Mouse (Mus musculus): ENCODE results near the gene Adora2a. TPM values are rescaled to one million over a fixed set of nuclear protein-coding genes. Genes with fewer than 3 reads are reported as not detected.
"Not testable (repeated sequence)": the region's sequence is repeated elsewhere in the genome, so short reads cannot be mapped to it uniquely, and the experiment has no call there.

The Adora2a gene
- polyA plus RNA-seq, 1 experiment from 2014 or later: 3.8 TPM

GRCm38 (mm10) chr10:75373655-75374351 is 57.1 kb downstream of the Adora2a start:
- not testable (repeated sequence) for ATAC-seq
- WGBS: 76% methylated on average over 12 of the region's 19 CpGs

GRCm38 (mm10) chr10:75378688-75379087 is 62.0 kb downstream of the Adora2a start:
- H3K27ac ChIP-seq (ENCODE audit: low read length): no peak overlapping the region
- H3K27me3 ChIP-seq (ENCODE audit: control insufficient read depth, insufficient read depth, low read depth, low read length): no peaks in the 10 kb centered on the region
- H3K4me2 ChIP-seq (ENCODE audit: low read length): no peak overlapping the region
- H3K9me3 ChIP-seq (replicated peaks; ENCODE audit: control insufficient read depth, low read length, poor library complexity, severe bottlenecking): no peaks in the 10 kb centered on the region
- no peaks in the 10 kb centered on the region for H3K4me1 ChIP-seq (ENCODE audit: control insufficient read depth, insufficient read depth, low read length)
- no peak overlapping the region for H3K9ac ChIP-seq (ENCODE audit: low read depth, low read length)
- H3K4me3 ChIP-seq (ENCODE audit: low read depth, low read length): no peak overlapping the region
- 87% methylated on average over 10 of the region's 10 CpGs for WGBS
- ATAC-seq: no peak
- no peaks in the 10 kb centered on the region for H3K36me3 ChIP-seq (ENCODE audit: control insufficient read depth, insufficient read depth, low read length)

More at GRCm38 (mm10) chr10:75373655-75374351, 57.1 kb downstream of the Adora2a start:
- not testable (repeated sequence) for H3K4me3 ChIP-seq (ENCODE audit: low read depth, low read length); H3K27me3 ChIP-seq (ENCODE audit: control insufficient read depth, insufficient read depth, low read depth, low read length); H3K9me3 ChIP-seq (replicated peaks; ENCODE audit: control insufficient read depth, low read length, poor library complexity, severe bottlenecking); H3K4me2 ChIP-seq (ENCODE audit: low read length); H3K36me3 ChIP-seq (ENCODE audit: control insufficient read depth, insufficient read depth, low read length); H3K4me1 ChIP-seq (ENCODE audit: control insufficient read depth, insufficient read depth, low read length); H3K27ac ChIP-seq (ENCODE audit: low read length); H3K9ac ChIP-seq (ENCODE audit: low read depth, low read length)

Other genes with a start within 250 kb of the Adora2a start
- gene Specc1l, start 104.8 kb upstream of the Adora2a start, polyA plus RNA-seq (2015; fragmentation: Nextera tagmentation; extraction: Ambion mirVana): 30.9 and 33.5 TPM in 2 replicates
- 0.41 and 0.42 TPM in 2 replicates for gene Upb1, start 84.2 kb downstream of the Adora2a start, polyA plus RNA-seq (2015; fragmentation: Nextera tagmentation; extraction: Ambion mirVana)
- gene Snrpd3, start 200.7 kb downstream of the Adora2a start, polyA plus RNA-seq (2015; fragmentation: Nextera tagmentation; extraction: Ambion mirVana): 125 and 136 TPM in 2 replicates
- 19.7 and 20.7 TPM in 2 replicates for gene Gucd1, start 201.1 kb downstream of the Adora2a start, polyA plus RNA-seq (2015; fragmentation: Nextera tagmentation; extraction: Ambion mirVana)
- 42.4 and 44.7 TPM in 2 replicates for gene Lrrc75b, start 243.5 kb downstream of the Adora2a start, polyA plus RNA-seq (2015; fragmentation: Nextera tagmentation; extraction: Ambion mirVana)
- 1.3 TPM in 2 replicates for gene Ggt1, start 244.7 kb downstream of the Adora2a start, polyA plus RNA-seq (2015; fragmentation: Nextera tagmentation; extraction: Ambion mirVana)

All from midbrain, embryonic 16.5 days (tissue).